Mouse (Mus musculus) activated CD4-positive, CD25-positive, alpha-beta regulatory T cell, adult 4 months (primary cell): ENCODE measurements around the gene Ccdc62. TPM values are rescaled to one million over a fixed set of nuclear protein-coding genes. Genes with fewer than 3 reads are reported as not detected.

ENCODE experiments used
- ATAC-seq: one replicate; pipeline ENCODE4 v1.8.0; 2017
- polyA plus RNA-seq, 2 experiments: library from polyadenylated mRNA; unstranded; fragments of 100-300 nt; shearing (Covaris generic); gene quantifications; one replicate each; pipeline ENCODE4 v1.2.1; 2017

Ccdc62 gene
- polyA plus RNA-seq, 2 experiments from 2014 or later = 6.1 to 6.9 TPM

GRCm38 (mm10) chr5:123980521-123981249 lies 50.2 kb downstream of the Ccdc62 start:
- peak; percentile 69 for ATAC-seq

- no peak for ATAC-seq
These were observed 50.7 kb downstream of the Ccdc62 start for GRCm38 (mm10) chr5:123981250-123981554.

- ATAC-seq = no peak
These were observed 52.4 kb downstream of the Ccdc62 start for GRCm38 (mm10) chr5:123982838-123983237.

GRCm38 (mm10) chr5:123985434-123985833 lies 55.0 kb downstream of the Ccdc62 start:
- ATAC-seq = no peak

GRCm38 (mm10) chr5:123986925-123987324 lies 56.4 kb downstream of the Ccdc62 start:
- ATAC-seq = no peak

GRCm38 (mm10) chr5:123987511-123987910 lies 57.0 kb downstream of the Ccdc62 start:
- ATAC-seq = no peak

GRCm38 (mm10) chr5:123989941-123990885 lies 59.7 kb downstream of the Ccdc62 start:
- no peak for ATAC-seq

GRCm38 (mm10) chr5:123991321-123991720 lies 60.8 kb downstream of the Ccdc62 start:
- ATAC-seq = no peak

GRCm38 (mm10) chr5:123992193-123992637 lies 61.7 kb downstream of the Ccdc62 start:
- ATAC-seq = no peak

- ATAC-seq = no peak
These were observed 62.3 kb downstream of the Ccdc62 start for GRCm38 (mm10) chr5:123992794-123993193.

GRCm38 (mm10) chr5:123993263-123994036 lies 63.0 kb downstream of the Ccdc62 start:
- ATAC-seq = no peak

- no peak for ATAC-seq
These were observed 64.0 kb downstream of the Ccdc62 start for GRCm38 (mm10) chr5:123994468-123994867.

GRCm38 (mm10) chr5:123995388-123995787 lies 64.9 kb downstream of the Ccdc62 start:
- no peak for ATAC-seq

GRCm38 (mm10) chr5:123996194-123996593 lies 65.7 kb downstream of the Ccdc62 start:
- ATAC-seq = no peak

- ATAC-seq = no peak
These were observed 66.2 kb downstream of the Ccdc62 start for GRCm38 (mm10) chr5:123996695-123997094.

- no peak for ATAC-seq
These were observed 66.8 kb downstream of the Ccdc62 start for GRCm38 (mm10) chr5:123997211-123997751.

GRCm38 (mm10) chr5:123997811-123998210 lies 67.3 kb downstream of the Ccdc62 start:
- ATAC-seq = no peak

- no peak for ATAC-seq
These were observed 67.9 kb downstream of the Ccdc62 start for GRCm38 (mm10) chr5:123998370-123998769.

- ATAC-seq = peak; percentile 53
These were observed 70.3 kb downstream of the Ccdc62 start for GRCm38 (mm10) chr5:124000824-124001223.

GRCm38 (mm10) chr5:124001274-124001673 lies 70.8 kb downstream of the Ccdc62 start:
- ATAC-seq = no peak

- ATAC-seq = no peak
These were observed 72.4 kb downstream of the Ccdc62 start for GRCm38 (mm10) chr5:124002876-124003275.

- ATAC-seq = no peak
These were observed 72.9 kb downstream of the Ccdc62 start for GRCm38 (mm10) chr5:124003375-124003774.
